Mouse (Mus musculus) testis, adult 10 weeks (tissue): ENCODE data around the gene Clstn3. TPM values are rescaled to one million over a fixed set of nuclear protein-coding genes. Genes with fewer than 3 reads are reported as not detected.

Source experiments
- polyA plus RNA-seq: library from polyadenylated mRNA; stranded (reverse); fragments of 350-450 nt; fragmentation: Illumina TruSeq; extraction: RNeasy Lipid Tissue Mini Kit (QIAGEN cat#74804); gene quantifications from one replicate; pipeline ENCODE4 v1.2.3, GENCODE M21; 2014; ENCODE audit warnings: low read depth, low replicate concordance

The Clstn3 gene
- polyA plus RNA-seq = 0.43 TPM

GRCm38 (mm10) chr6:124464305-124465271, at the start of gene Clstn3:
Gene Clstn3 (minus strand): TSS chr6:124464794.

GRCm38 (mm10) chr6:124512355-124512836, 47.8 kb upstream of the Clstn3 start, which contains the start of gene C1ra:
Gene C1ra (plus strand): TSS chr6:124512405.

GRCm38 (mm10) chr6:124492842-124493561, 28.4 kb upstream of the Clstn3 start, which contains the start of gene C1rl:
Gene C1rl (plus strand): TSS chr6:124493113.

GRCm38 (mm10) chr6:124414927-124415325, 49.7 kb downstream of the Clstn3 start, which contains the start of gene Pex5:
Gene Pex5 (minus strand): TSS chr6:124415067.

Other genes starting within 250 kb of the Clstn3 start
- gene Vmn2r27, start 232.9 kb downstream of the Clstn3 start, polyA plus RNA-seq = 0.39 TPM
- gene Cd163, start 160.1 kb downstream of the Clstn3 start, polyA plus RNA-seq = 1.3 TPM
- 7.4 TPM for gene Pex5, start 49.7 kb downstream of the Clstn3 start, polyA plus RNA-seq
- gene C1rl, start 28.3 kb upstream of the Clstn3 start, polyA plus RNA-seq = 0.63 TPM
- gene C1ra, start 47.6 kb upstream of the Clstn3 start, polyA plus RNA-seq = 3.7 TPM
- gene C1s1, start 77.6 kb upstream of the Clstn3 start, polyA plus RNA-seq = 18.5 TPM
- gene C1rb, start 105.5 kb upstream of the Clstn3 start, polyA plus RNA-seq = not detected
- gene C1s2, start 171.3 kb upstream of the Clstn3 start, polyA plus RNA-seq = 0.87 TPM
- gene Lpcat3, start 198.2 kb upstream of the Clstn3 start, polyA plus RNA-seq = 102 TPM
- gene Emg1, start 247.4 kb upstream of the Clstn3 start, polyA plus RNA-seq = 15.1 TPM
- 13.8 TPM for gene Phb2, start 247.5 kb upstream of the Clstn3 start, polyA plus RNA-seq